Mouse (Mus musculus) hindbrain, embryonic 14.5 days (tissue): ENCODE measurements around the gene Sec24c. TPM values are rescaled to one million over a fixed set of nuclear protein-coding genes. Genes with fewer than 3 reads are reported as not detected.
A peak's percentile ranks its signal among the peaks of the same experiment; 100 is the strongest.

Source experiments
- ATAC-seq: fragments of 200-750 bp; cut with Nextera tagmentation; 2 replicates; pipeline ENCODE4 v1.8.0; 2017; ENCODE audit warnings: moderate number of reproducible peaks, mild to moderate bottlenecking, moderate TSS enrichment, moderate library complexity; ENCODE audit not compliant: low FRiP score
- DNase-seq: peaks from one replicate; pipeline ENCODE4 v3.0.0-alpha.2; 2015; ENCODE audit warnings: low spot score
- H3K27ac ChIP-seq: fragments of 300-500 bp; sonication (generic); 2 replicates; pipeline ENCODE4 v1.5.1; 2014; ENCODE audit warnings: mild to moderate bottlenecking, moderate library complexity
- H3K27me3 ChIP-seq: fragments of 300-500 bp; sonication (generic); 2 replicates; pipeline ENCODE4 v1.6.1; 2014; ENCODE audit warnings: mild to moderate bottlenecking, low read length, mixed read lengths; ENCODE audit not compliant: control insufficient read depth, insufficient read depth
- H3K36me3 ChIP-seq: fragments of 300-500 bp; sonication (generic); replicated peaks from 2 replicates; pipeline ENCODE4 v1.6.1; 2014; ENCODE audit not compliant: control insufficient read depth, insufficient read depth
- H3K4me1 ChIP-seq: fragments of 300-500 bp; sonication (generic); replicated peaks from 2 replicates; pipeline ENCODE4 v1.6.1; 2014; ENCODE audit warnings: antibody characterized with exemption, low read length, mixed read lengths; ENCODE audit not compliant: control insufficient read depth, insufficient read depth
- H3K4me2 ChIP-seq: fragments of 300-500 bp; sonication (generic); replicated peaks from 2 replicates; pipeline ENCODE4 v1.6.1; 2014; ENCODE audit warnings: mild to moderate bottlenecking, moderate library complexity
- H3K4me3 ChIP-seq: fragments of 300-500 bp; sonication (generic); replicated peaks from 2 replicates; pipeline ENCODE4 v1.5.1; 2014; ENCODE audit warnings: mild to moderate bottlenecking, low read length
- H3K9ac ChIP-seq: fragments of 300-500 bp; sonication (generic); 2 replicates; pipeline ENCODE4 v1.6.1; 2014
- H3K9me3 ChIP-seq: fragments of 300-500 bp; sonication (generic); 2 replicates; pipeline ENCODE4 v1.6.1; 2016; ENCODE audit warnings: low read length; ENCODE audit not compliant: control insufficient read depth
- WGBS: fragments of 180-500 bp; shearing (Covaris S2); extraction: QIAGEN DNeasy Blood & Tissue Kit; methylation state at CpG from one replicate; pipeline ENCODE4 v1.1.7; 2014; 5-methylcytosine and 5-hydroxymethylcytosine counted together
- polyA plus RNA-seq: library from polyadenylated mRNA; unstranded; fragments of >200 nt; fragmentation: Nextera tagmentation; extraction: Ambion mirVana; gene quantifications from 2 replicates; pipeline ENCODE4 v1.2.1, GENCODE M21; 2014

The Sec24c gene
- polyA plus RNA-seq, 1 experiment from 2014 or later, result 87.1 TPM

DNA sequence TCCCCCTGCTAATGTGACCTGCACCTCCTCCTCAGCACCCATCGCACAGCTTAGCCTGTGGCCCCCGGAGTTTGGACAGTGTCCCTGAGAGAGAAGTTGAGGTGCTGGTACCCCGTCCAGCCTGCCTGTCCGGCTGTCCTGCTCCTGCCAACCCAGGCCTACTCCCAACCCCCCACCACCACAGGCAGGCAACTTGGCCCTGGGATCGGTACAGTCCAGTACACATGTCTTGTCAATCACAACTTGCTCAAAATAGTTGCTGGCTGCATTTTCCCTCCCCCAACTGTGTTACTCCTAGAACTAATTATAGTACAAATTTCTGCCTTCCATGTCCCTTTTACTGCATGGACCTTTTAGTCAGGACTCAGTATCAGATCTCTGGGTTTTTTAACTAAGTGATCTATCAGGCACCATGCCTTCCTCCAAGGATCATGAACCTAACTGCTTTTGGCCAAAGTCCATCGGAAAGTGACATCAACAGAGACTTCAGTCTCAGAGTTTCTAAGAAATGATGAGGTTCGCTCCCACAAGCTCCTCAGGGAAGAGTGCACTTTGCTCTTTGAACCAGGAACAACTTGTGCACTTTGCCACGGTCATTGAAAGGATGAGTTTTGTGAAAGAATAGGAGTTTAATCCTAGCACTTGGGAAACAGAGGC is 5.8 kb upstream of the Sec24c start, which contains the start of gene Synpo2l:
Gene Synpo2l, minus strand, starts transcription at position 201 of the 657 bp plus-strand sequence.
- no peak for ATAC-seq
- H3K9ac ChIP-seq, result no peak within 1 kb of the TSS
- no peaks in the 10 kb centered on the region for H3K9me3 ChIP-seq

GRCm38 (mm10) chr14:20672990-20673389 is 1.1 kb upstream of the Sec24c start:
- H3K9ac ChIP-seq, result no peak overlapping the region
- 87% methylated on average over 2 of the region's 2 CpGs for WGBS
- H3K4me1 ChIP-seq, result peaks cover 18% of the 10 kb centered on the region
- no peak overlapping the region for H3K4me3 ChIP-seq
- no peaks in the 10 kb centered on the region for H3K9me3 ChIP-seq
- DNase-seq, result no peak
- peak overlapping the region; percentile 89 for H3K4me2 ChIP-seq
- 0 out of 2 replicates have a peak, but pooled peaks cover 4% of the 10 kb centered on the region for H3K27me3 ChIP-seq
- no peak overlapping the region for H3K27ac ChIP-seq
- no peak for ATAC-seq
- H3K36me3 ChIP-seq, result peaks cover 24% of the 10 kb centered on the region

More for the DNA sequence above, 5.8 kb upstream of the Sec24c start, which contains the start of gene Synpo2l:
- Histone ChIP-seq H3K27ac (no peak within 1 kb of the TSS), H3K4me3 (no peak within 1 kb of the TSS), H3K4me2 (no peak within 1 kb of the TSS), H3K4me1 (0 out of 2 replicates have a peak, but pooled peaks cover 1% of the 10 kb centered on the region), H3K27me3 (0 out of 2 replicates have a peak, but pooled peaks cover 15% of the 10 kb centered on the region), H3K36me3 (no peaks in the 10 kb centered on the region)
- DNase-seq, result no peak
- WGBS, result 84% methylated on average over 8 of the region's 8 CpGs

- peak; percentile 77 for ATAC-seq
- Histone ChIP-seq H3K27me3 (0 out of 2 replicates have a peak, but pooled peaks cover 4% of the 10 kb centered on the region), H3K9ac (peak overlapping the region; percentile 75; the same call in 1 of the 2 replicates), H3K4me2 (peak overlapping the region; percentile 89), H3K27ac (peak overlapping the region; percentile 87), H3K9me3 (no peaks in the 10 kb centered on the region), H3K36me3 (peaks cover 31% of the 10 kb centered on the region), H3K4me1 (peaks cover 18% of the 10 kb centered on the region), H3K4me3 (peak overlapping the region; percentile 80)
- no peak for DNase-seq
- WGBS, result 15% methylated on average over 13 of the region's 13 CpGs
Measured at GRCm38 (mm10) chr14:20673735-20674063, 409 bp upstream of the Sec24c start.

- Histone ChIP-seq H3K27ac (no peak overlapping the region), H3K4me3 (no peak overlapping the region), H3K4me1 (peaks cover 18% of the 10 kb centered on the region), H3K9me3 (no peaks in the 10 kb centered on the region), H3K9ac (no peak overlapping the region), H3K36me3 (peaks cover 72% of the 10 kb centered on the region), H3K4me2 (no peak overlapping the region), H3K27me3 (no peaks in the 10 kb centered on the region)
- DNase-seq (no peak), ATAC-seq (no peak)
- 94% methylated on average over 4 of the region's 4 CpGs for WGBS
Measured at GRCm38 (mm10) chr14:20677906-20678305, 3.8 kb downstream of the Sec24c start.

DNA sequence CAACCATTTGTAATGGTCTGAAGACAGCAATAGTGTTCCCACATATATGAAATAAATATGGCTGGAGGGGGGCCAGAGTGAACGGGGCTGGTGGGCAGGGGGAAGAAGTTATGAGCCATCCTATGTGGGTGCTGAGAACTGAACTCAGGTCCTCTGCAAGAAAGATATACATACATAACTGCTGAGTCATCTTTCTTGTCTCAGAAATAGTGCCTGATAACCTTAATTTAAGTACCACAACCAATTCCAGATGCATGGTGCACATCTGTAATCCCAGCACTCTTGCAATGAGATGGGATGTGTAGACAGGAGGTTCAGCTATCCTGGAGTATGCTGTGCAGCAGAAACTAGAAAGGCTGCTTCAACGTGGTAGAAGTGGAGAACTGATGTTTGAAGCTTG is 7.6 kb downstream of the Sec24c start:
- no peak overlapping the region for H3K9ac ChIP-seq
- no peaks in the 10 kb centered on the region for H3K4me1 ChIP-seq
- DNase-seq, result no peak
- H3K27ac ChIP-seq, result no peak overlapping the region
- no peak overlapping the region for H3K4me2 ChIP-seq
- ATAC-seq, result no peak
- no peaks in the 10 kb centered on the region for H3K9me3 ChIP-seq
- no peaks in the 10 kb centered on the region for H3K27me3 ChIP-seq
- H3K36me3 ChIP-seq, result peaks cover 99% of the 10 kb centered on the region
- WGBS, result 95% methylated on average over 2 of the region's 2 CpGs
- no peak overlapping the region for H3K4me3 ChIP-seq

GRCm38 (mm10) chr14:20682498-20682897 is 8.4 kb downstream of the Sec24c start:
- Histone ChIP-seq H3K9ac (no peak overlapping the region), H3K4me1 (no peaks in the 10 kb centered on the region), H3K4me2 (no peak overlapping the region), H3K9me3 (no peaks in the 10 kb centered on the region), H3K36me3 (peaks cover 99% of the 10 kb centered on the region), H3K4me3 (no peak overlapping the region), H3K27me3 (no peaks in the 10 kb centered on the region), H3K27ac (no peak overlapping the region)
- whole genome bisulfite sequencing, result 75% methylated on average over 3 of the region's 3 CpGs
- ATAC-seq, result no peak
- no peak for DNase-seq

DNA sequence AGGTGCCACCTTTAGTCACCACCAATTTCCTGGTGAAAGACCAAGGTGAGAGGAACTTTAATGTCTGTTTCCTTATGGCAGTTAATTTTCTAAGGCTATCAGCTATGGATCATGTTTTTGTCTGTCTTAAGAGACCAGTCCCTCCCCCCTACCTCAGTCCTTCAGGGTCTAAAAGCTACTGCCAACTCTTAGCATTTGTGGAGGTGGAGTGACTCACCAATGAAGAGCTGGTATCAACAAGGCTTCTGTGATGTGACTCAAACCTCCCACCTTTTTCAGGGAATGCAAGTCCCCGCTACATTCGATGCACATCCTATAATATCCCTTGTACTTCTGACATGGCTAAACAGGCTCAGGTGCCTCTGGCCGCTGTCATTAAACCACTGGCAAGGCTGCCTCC is 12.5 kb downstream of the Sec24c start:
- no peak overlapping the region for H3K4me3 ChIP-seq
- H3K36me3 ChIP-seq, result peaks cover 100% of the 10 kb centered on the region
- no peak overlapping the region for H3K9ac ChIP-seq
- no peaks in the 10 kb centered on the region for H3K9me3 ChIP-seq
- no peak overlapping the region for H3K27ac ChIP-seq
- 98% methylated on average over 3 of the region's 3 CpGs for WGBS
- no peak overlapping the region for H3K4me2 ChIP-seq
- ATAC-seq (no peak), DNase-seq (no peak)
- no peaks in the 10 kb centered on the region for H3K27me3 ChIP-seq
- H3K4me1 ChIP-seq, result no peaks in the 10 kb centered on the region

DNA sequence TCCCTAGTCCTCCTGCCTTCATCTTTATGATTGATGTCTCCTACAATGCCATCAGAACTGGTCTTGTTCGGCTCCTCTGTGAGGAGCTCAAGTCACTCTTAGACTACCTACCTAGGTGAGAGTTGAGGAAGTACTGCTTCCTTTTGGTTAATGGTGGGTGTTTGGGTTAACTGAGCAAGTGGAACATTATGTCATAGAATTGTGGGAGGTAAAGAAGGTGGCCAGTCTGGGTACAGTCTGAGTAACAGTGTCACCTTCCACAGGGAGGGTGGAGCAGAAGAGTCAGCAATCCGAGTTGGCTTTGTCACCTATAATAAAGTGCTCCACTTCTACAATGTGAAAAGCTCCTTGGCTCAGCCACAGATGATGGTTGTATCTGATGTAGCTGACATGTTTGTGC is 14.9 kb downstream of the Sec24c start:
- no peak overlapping the region for H3K4me2 ChIP-seq
- no peak overlapping the region for H3K4me3 ChIP-seq
- WGBS, result 95% methylated on average over 2 of the region's 2 CpGs
- H3K36me3 ChIP-seq, result peaks cover 100% of the 10 kb centered on the region
- no peak overlapping the region for H3K9ac ChIP-seq
- H3K4me1 ChIP-seq, result no peaks in the 10 kb centered on the region
- DNase-seq (no peak), ATAC-seq (no peak)
- H3K9me3 ChIP-seq, result no peaks in the 10 kb centered on the region
- no peaks in the 10 kb centered on the region for H3K27me3 ChIP-seq
- H3K27ac ChIP-seq, result no peak overlapping the region

DNA sequence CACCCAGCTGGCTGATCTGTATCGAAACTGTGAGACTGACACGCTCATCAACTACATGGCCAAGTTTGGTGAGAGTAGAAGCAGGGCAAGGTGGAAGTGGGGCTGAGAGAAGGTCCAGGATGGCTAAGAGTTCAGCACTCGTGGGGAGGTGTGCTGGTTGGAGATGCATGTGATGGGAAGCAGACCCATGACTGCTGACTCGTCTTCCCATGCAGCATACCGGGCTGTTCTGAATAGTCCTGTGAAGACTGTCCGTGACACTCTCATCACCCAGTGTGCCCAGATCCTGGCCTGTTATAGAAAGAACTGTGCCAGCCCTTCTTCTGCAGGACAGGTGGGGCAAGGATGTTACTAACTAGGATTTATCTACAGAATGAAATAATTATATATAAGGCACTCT is 17.7 kb downstream of the Sec24c start:
- no peak overlapping the region for H3K4me2 ChIP-seq
- H3K4me3 ChIP-seq, result no peak overlapping the region
- H3K4me1 ChIP-seq, result peaks cover 14% of the 10 kb centered on the region
- H3K27ac ChIP-seq, result no peak overlapping the region
- no peak for DNase-seq
- peaks cover 74% of the 10 kb centered on the region for H3K36me3 ChIP-seq
- no peak for ATAC-seq
- WGBS, result 96% methylated on average over 6 of the region's 6 CpGs
- no peaks in the 10 kb centered on the region for H3K9me3 ChIP-seq
- H3K9ac ChIP-seq, result no peak overlapping the region
- no peaks in the 10 kb centered on the region for H3K27me3 ChIP-seq
